Mouse (Mus musculus): ENCODE results near the gene Jak1.
A peak's percentile ranks its signal among the peaks of the same experiment; 100 is the strongest.

Gene Jak1

GRCm38 (mm10) chr4:101192241-101192976, 72.7 kb downstream of the Jak1 start:
- no peak for DNase-seq (ENCODE audit: low read depth, low spot score)

GRCm38 (mm10) chr4:101187381-101187780, 77.7 kb downstream of the Jak1 start:
- DNase-seq (ENCODE audit: low read depth, low spot score): no peak

GRCm38 (mm10) chr4:101186591-101186990, 78.5 kb downstream of the Jak1 start:
- no peak for DNase-seq (ENCODE audit: low read depth, low spot score)

- DNase-seq (ENCODE audit: low read depth, low spot score): no peak
Observed at GRCm38 (mm10) chr4:101185216-101185615, 79.9 kb downstream of the Jak1 start.

- DNase-seq (ENCODE audit: low read depth, low spot score): no peak
Observed at GRCm38 (mm10) chr4:101182603-101183011, 82.5 kb downstream of the Jak1 start.

- DNase-seq (ENCODE audit: low read depth, low spot score): no peak
Observed at GRCm38 (mm10) chr4:101180681-101181080, 84.4 kb downstream of the Jak1 start.

GRCm38 (mm10) chr4:101179836-101180235, 85.2 kb downstream of the Jak1 start:
- DNase-seq (ENCODE audit: low read depth, low spot score): no peak

GRCm38 (mm10) chr4:101179076-101179475, 86.0 kb downstream of the Jak1 start:
- no peak for DNase-seq (ENCODE audit: low read depth, low spot score)

- DNase-seq (ENCODE audit: low read depth, low spot score): no peak
Observed at GRCm38 (mm10) chr4:101177796-101178195, 87.3 kb downstream of the Jak1 start.

GRCm38 (mm10) chr4:101176123-101176522, 89.0 kb downstream of the Jak1 start:
- no peak for DNase-seq (ENCODE audit: low read depth, low spot score)

- no peak for DNase-seq (ENCODE audit: low read depth, low spot score)
Observed at GRCm38 (mm10) chr4:101174916-101175625, 90.0 kb downstream of the Jak1 start.

GRCm38 (mm10) chr4:101172738-101173137, 92.3 kb downstream of the Jak1 start:
- DNase-seq (ENCODE audit: low read depth, low spot score): no peak

GRCm38 (mm10) chr4:101168189-101168778, 96.8 kb downstream of the Jak1 start:
- peak; percentile 49 for DNase-seq (ENCODE audit: low read depth, low spot score)

- DNase-seq (ENCODE audit: low read depth, low spot score): no peak
Observed at GRCm38 (mm10) chr4:101167777-101168176, 97.3 kb downstream of the Jak1 start.

- no peak for DNase-seq (ENCODE audit: low read depth, low spot score)
Observed at GRCm38 (mm10) chr4:101165776-101166175, 99.3 kb downstream of the Jak1 start.

GRCm38 (mm10) chr4:101164673-101165072, 100.4 kb downstream of the Jak1 start:
- no peak for DNase-seq (ENCODE audit: low read depth, low spot score)

GRCm38 (mm10) chr4:101164189-101164588, 100.9 kb downstream of the Jak1 start:
- DNase-seq (ENCODE audit: low read depth, low spot score): no peak

- DNase-seq (ENCODE audit: low read depth, low spot score): no peak
Observed at GRCm38 (mm10) chr4:101160821-101161220, 104.3 kb downstream of the Jak1 start.

- DNase-seq (ENCODE audit: low read depth, low spot score): no peak
Observed at GRCm38 (mm10) chr4:101159191-101159764, 105.8 kb downstream of the Jak1 start.

GRCm38 (mm10) chr4:101158282-101158681, 106.8 kb downstream of the Jak1 start:
- DNase-seq (ENCODE audit: low read depth, low spot score): no peak

- DNase-seq (ENCODE audit: low read depth, low spot score): no peak
Observed at GRCm38 (mm10) chr4:101157476-101157875, 107.6 kb downstream of the Jak1 start.

GRCm38 (mm10) chr4:101155541-101155940, 109.5 kb downstream of the Jak1 start:
- DNase-seq (ENCODE audit: low read depth, low spot score): no peak
